Mouse (Mus musculus) adrenal gland, adult 2 months (tissue): ENCODE measurements at regions not wholly inside any gene's neighbourhood (a gene's known extent, or its start where the extent isn't known, plus 50 kb on each side); places are given as distances from the start of the nearest gene placed in this dataset.

Experiments used
- DNase-seq: peaks from one replicate; pipeline ENCODE4 v3.0.0; 2021

GRCm38 (mm10) chr4:95230461-95230860 lies 178.4 kb upstream of the Jun start:
- DNase-seq = no peak

DNA sequence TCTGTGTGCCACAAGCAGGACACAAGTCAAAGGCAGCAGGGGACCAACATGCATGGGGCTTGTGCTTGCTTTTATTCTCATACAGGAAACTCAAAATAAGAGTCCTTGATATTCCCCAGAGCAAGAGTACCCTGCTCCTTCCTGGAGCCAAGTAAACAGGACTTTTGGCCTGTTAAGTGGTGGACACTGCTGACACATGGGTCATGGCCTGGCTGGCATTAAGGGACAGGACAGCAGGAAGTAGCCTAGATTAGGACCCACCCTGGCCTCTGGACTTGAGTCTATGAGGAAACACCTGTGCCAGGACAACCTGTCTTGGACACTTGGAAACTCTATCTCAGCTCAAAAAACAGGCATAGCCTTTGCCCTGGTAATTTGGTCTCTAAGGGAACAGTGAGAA lies 181.0 kb upstream of the Jun start:
- DNase-seq = no peak

DNA sequence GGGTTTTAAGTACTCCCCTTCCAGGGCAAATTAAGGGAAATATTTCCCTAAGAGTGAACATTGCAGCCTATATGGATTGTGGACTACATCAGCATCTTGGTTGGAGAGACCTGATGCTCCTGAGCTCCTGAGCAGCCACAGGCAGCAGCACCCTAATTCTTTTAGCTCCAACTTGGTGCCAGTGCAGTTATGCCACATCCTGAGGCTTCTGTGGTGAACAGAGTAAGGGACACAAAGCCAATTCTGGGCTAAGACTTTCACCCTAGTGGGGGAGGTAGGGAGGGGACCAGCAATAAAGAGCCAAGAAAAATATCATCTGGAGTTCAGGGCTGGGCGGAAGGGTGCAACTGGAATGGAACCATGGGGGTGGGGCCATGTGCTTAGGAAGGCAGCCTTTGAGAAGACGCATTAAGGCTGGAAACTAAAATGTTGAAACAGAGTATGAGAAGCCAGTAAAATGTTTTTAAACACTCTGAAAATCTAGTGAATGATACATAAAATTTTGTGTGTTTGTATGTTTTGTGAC lies 182.1 kb upstream of the Jun start:
- no peak for DNase-seq

DNA sequence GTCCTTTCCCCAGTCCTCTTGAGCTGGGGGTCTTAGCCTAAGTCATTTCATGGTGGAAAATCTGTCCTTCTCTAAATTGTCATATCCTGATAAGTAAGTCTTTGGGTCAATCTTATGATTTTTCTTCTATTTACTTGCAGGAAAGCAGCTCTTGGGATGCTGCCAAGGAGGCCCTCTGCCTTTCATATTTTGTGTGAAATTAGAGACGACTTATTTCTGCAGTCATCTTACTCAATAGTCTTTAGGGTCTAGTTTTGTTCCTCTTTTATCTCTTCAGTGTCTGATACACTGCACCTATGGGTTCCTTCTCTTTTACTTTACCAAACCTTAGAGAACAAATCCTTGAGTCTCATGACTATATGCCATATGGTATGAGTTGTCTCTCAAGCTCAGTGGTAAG lies 196.0 kb upstream of the Jun start:
- DNase-seq = no peak

DNA sequence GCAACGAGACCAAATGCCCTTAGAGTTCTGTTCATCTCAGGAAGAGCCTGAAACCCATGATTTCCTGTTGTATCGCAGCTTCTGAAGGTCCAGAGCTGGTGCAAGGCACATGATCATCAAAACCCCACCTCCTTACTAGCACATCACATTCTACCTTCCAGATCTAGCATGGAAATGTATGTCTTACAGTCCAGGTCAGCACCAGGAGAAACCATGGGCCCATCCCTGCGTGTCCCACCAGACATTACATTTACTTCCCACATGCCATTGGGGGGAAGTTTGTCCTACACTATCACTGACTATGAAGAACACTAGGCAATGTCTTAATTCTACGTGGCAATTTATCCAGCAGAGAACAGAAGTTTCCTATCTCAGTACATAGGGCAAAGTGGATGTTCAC lies 197.0 kb upstream of the Jun start:
- DNase-seq = no peak

DNA sequence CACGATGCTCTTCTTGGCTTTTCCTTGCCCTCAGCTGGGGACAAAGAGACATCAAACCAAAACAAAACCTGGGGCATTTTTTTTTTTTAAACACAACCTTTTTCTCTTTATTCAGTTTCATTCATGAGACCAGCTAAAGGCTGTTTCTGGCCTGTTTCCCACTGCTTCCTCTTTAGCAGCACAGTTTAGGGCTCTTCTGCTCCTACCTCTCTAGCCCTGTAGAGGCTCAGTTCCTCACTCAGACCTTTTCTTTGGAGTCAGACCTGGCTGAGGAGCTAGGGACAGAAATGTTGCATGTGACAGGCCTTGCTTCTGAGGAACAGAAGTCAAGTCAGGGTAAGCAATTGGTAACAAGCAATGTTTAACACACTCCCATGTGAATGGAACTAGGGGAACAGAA lies 198.1 kb upstream of the Jun start:
- no peak for DNase-seq

DNA sequence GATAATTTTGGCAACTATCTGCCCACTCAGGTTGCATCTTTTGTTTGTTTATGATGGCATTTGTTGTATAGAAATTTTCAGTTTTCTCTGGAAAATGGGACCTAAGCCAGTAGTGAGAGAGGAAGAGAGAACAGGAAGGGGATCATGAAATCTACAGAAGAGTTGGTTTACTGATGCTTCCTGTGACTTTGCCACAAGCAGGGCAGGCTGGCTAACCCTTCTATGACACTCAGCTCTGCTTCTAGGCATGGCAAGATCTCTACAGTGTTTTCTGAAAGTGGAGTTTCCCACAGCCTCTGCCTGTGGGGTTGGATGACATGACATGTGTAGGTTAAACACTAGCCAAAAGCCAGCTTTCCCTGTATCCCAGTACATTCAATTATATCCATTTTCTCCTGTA lies 217.7 kb upstream of the Jun start:
- DNase-seq = no peak

- no peak for DNase-seq
Observed at GRCm38 (mm10) chr4:95270389-95270788, 218.4 kb upstream of the Jun start.

DNA sequence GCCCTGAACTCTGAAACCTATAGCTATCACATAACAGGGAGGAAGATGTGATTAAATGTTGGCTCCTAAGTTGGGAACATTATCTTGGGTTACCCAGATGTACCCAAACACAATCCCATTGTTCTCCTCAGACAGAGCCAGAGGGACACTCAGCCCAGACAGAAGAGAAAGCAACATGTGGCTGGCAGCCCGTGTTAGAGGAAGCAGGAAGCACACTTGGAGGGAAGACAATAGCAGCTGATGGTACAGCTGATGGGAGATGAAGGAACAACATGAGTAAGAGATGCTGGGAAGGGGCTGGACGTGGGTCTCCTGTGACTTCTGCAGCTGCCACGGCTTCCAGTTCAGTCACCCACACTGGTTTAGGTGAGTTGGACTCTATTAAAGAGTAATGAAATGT lies 224.2 kb upstream of the Jun start:
- no peak for DNase-seq

- no peak for DNase-seq
Observed at GRCm38 (mm10) chr4:95277989-95278713, 226.1 kb upstream of the Jun start.

DNA sequence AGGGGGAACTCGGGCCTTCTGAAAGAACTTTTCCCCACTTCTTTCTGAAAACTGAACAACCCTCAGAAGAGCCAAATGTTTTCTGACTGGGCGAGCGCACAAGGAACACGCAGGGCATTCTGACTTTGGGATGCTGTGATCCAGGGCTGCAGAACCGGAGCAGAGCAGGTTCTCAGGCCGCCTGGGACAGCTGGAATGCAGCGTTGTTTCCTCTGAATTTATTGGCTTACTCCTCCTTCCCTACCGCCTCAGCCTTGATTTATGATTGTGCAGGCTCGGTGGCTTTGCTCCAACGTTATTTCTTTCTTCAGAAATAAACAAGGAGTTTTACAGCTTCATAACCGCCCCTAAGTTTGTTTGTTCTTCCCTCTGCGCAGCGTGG lies 226.7 kb upstream of the Jun start:
- DNase-seq = peak; percentile 49

GRCm38 (mm10) chr4:95279200-95279599 lies 227.2 kb upstream of the Jun start:
- DNase-seq = no peak

- no peak for DNase-seq
Observed at GRCm38 (mm10) chr4:95282083-95282482, 230.1 kb upstream of the Jun start.

DNA sequence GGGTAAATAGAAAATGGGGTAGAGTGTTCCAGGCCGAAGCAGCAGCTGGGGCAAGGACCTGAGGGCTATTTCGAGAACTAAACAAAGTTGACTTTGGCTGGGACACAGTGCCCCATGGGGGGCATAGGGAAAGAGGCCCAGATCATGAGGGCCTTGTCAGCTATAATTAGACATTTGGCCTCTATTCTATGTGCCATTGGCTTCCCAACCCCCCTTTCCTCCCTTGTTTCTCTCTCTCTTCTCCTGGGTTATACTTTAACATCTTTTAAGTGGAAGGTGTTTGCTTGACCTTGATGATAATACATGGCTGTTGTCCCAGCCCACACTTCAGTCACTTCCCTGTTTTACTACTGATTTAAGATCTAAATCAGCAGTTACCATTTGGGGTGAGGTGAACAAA lies 231.8 kb upstream of the Jun start:
- DNase-seq = peak; percentile 22

DNA sequence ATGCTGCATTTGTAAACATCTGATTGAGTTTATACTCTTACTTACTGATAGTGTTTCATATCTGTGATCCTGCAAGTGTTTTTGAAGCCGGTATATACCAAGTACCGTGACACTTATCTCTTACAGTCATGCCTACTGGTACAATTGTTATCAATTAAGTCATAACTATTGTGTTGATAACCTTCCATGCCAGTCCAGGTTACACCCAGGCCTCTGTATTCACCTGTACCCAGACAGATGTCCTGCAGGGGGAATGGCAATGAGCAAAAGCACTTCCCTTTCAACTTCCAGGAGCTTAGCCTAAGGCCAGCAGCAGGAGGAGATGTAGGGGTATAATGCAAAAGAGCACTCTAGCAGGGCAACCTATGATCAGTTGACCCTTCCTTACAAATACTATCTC lies 232.2 kb upstream of the Jun start:
- DNase-seq = no peak

GRCm38 (mm10) chr4:95284696-95285095 lies 232.7 kb upstream of the Jun start:
- peak; percentile 13 for DNase-seq

GRCm38 (mm10) chr4:95290321-95290720 lies 238.3 kb upstream of the Jun start:
- DNase-seq = peak; percentile 67

- DNase-seq = peak; percentile 18
Observed at GRCm38 (mm10) chr4:95294110-95294509, 242.1 kb upstream of the Jun start.

DNA sequence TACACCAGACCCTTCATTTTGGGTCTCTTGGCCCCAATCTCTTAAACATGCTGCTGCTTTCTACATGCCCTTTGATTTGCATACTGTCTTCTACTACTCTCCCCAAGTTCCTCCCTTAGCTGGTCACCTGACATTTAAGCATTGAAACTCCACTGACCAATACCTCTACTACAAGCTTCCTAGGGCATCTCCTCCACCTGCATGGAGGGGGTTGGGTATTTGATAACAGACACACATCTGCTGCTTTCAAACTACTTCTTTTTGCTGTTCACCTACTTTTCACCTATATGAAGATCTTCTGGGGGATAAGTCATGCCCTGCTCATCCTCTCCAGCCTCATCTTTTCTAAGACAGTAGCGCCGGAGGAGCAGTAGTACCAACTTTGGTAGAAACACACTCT lies 249.9 kb upstream of the Jun start:
- no peak for DNase-seq

GRCm38 (mm10) chr4:95303337-95303736 lies 251.3 kb upstream of the Jun start:
- peak; percentile 24 for DNase-seq

GRCm38 (mm10) chr4:95304006-95304405 lies 252.0 kb upstream of the Jun start:
- DNase-seq = no peak

GRCm38 (mm10) chr4:95307134-95307533 lies 250.2 kb upstream of the Fggy start:
- no peak for DNase-seq

DNA sequence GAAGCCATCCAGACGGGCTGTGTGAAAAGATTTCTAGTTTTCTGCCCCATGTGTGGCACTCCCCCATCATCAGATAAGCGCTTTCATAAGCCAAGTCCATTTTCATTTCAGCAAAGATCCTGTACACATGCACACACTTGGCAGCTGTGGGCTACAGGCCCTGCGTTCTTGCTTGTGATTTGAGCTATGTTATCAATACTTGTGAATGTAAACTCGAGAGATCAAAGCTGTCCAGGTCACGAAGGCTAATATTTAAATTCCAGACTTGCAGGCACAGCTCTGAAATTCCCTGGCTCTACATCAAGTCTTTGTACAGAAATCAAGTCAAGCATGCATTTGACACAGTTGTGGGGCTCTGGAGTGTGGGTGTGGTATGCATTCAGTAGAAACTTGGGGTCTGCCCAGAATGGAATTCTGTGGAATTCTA lies 248.8 kb upstream of the Fggy start:
- DNase-seq = no peak

DNA sequence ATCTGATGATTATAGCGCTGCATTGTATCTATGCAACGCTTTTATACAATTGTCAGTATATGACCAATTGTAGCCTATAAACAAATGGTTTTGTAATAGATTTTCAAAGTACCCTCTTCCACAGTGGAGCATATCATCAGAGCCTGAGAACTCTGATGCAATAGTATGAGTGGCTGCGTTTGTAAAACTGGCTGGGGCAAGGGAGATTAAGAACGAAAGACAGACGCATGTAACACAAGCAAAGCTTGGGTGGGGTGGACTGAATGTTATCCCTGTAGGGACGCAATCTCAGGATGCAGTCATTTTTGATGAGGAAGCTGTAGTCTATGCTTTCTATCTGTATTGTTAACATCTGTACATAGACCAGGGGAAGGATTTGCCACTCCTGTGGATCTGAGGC lies 246.9 kb upstream of the Fggy start:
- no peak for DNase-seq
